Mouse (Mus musculus) left cerebral cortex, adult 18-20 months (tissue): ENCODE measurements around the gene Bcl7c. TPM values are rescaled to one million over a fixed set of nuclear protein-coding genes. Genes with fewer than 3 reads are reported as not detected.

Experiments
- DNase-seq, 2 experiments: peaks; one replicate each; pipeline ENCODE4 v3.0.0; 2021 to 2022; ENCODE audit warnings: low spot score in 2 of 2, mixed read lengths in 1 of 2
- total RNA-seq, 2 experiments: library from RNA; stranded (reverse); gene quantifications; 2 replicates each; pipeline ENCODE4 v1.2.3; 2021

Gene Bcl7c
- total RNA-seq, 2 experiments from 2014 or later, result 44.6 to 46.4 TPM

GRCm38 (mm10) chr7:127686740-127687449, 21.8 kb downstream of the Bcl7c start:
- DNase-seq, result no peak

GRCm38 (mm10) chr7:127685304-127686018, 23.3 kb downstream of the Bcl7c start:
- DNase-seq, result no peak

GRCm38 (mm10) chr7:127681888-127682553, 26.7 kb downstream of the Bcl7c start:
- DNase-seq, result no peak

GRCm38 (mm10) chr7:127680541-127680940, 28.2 kb downstream of the Bcl7c start:
- no peak for DNase-seq

GRCm38 (mm10) chr7:127678811-127679210, 29.9 kb downstream of the Bcl7c start:
- no peak for DNase-seq

- DNase-seq, result no peak
Observed at GRCm38 (mm10) chr7:127677609-127678008, 31.1 kb downstream of the Bcl7c start.

GRCm38 (mm10) chr7:127677077-127677476, 31.7 kb downstream of the Bcl7c start:
- peak in 1 of 2 experiments; percentile 44 for DNase-seq

- DNase-seq, result peak in 1 of 2 experiments; percentile 43
Observed at GRCm38 (mm10) chr7:127675391-127675811, 33.3 kb downstream of the Bcl7c start.

- DNase-seq, result peak; percentile 86 to 92
Observed at GRCm38 (mm10) chr7:127674977-127675376, 33.8 kb downstream of the Bcl7c start.

GRCm38 (mm10) chr7:127672776-127673175, 36.0 kb downstream of the Bcl7c start:
- DNase-seq, result no peak

- no peak for DNase-seq
Observed at GRCm38 (mm10) chr7:127671880-127672774, 36.6 kb downstream of the Bcl7c start.

GRCm38 (mm10) chr7:127667171-127667570, 41.6 kb downstream of the Bcl7c start:
- no peak for DNase-seq

- no peak for DNase-seq
Observed at GRCm38 (mm10) chr7:127666679-127667078, 42.1 kb downstream of the Bcl7c start.

GRCm38 (mm10) chr7:127666066-127666654, 42.6 kb downstream of the Bcl7c start:
- DNase-seq, result no peak

- DNase-seq, result no peak
Observed at GRCm38 (mm10) chr7:127662926-127663325, 45.8 kb downstream of the Bcl7c start.

GRCm38 (mm10) chr7:127661833-127662232, 46.9 kb downstream of the Bcl7c start:
- DNase-seq, result no peak

- no peak for DNase-seq
Observed at GRCm38 (mm10) chr7:127660882-127661281, 47.9 kb downstream of the Bcl7c start.

- DNase-seq, result peak; percentile 20 to 47
Observed at GRCm38 (mm10) chr7:127656946-127657345, 51.8 kb downstream of the Bcl7c start.

GRCm38 (mm10) chr7:127654318-127654717, 54.4 kb downstream of the Bcl7c start:
- no peak for DNase-seq

GRCm38 (mm10) chr7:127652050-127652449, 56.7 kb downstream of the Bcl7c start:
- no peak for DNase-seq

GRCm38 (mm10) chr7:127651624-127652023, 57.1 kb downstream of the Bcl7c start:
- DNase-seq, result no peak
